Mouse (Mus musculus) small intestine, adult 2 months (tissue): ENCODE data around the gene 1500015O10Rik. TPM values are rescaled to one million over a fixed set of nuclear protein-coding genes. Genes with fewer than 3 reads are reported as not detected.

ENCODE experiments used
- H3K27ac ChIP-seq: fragments of 200-500 bp; 2 replicates; pipeline ENCODE4 v1.5.1; 2012; ENCODE audit warnings: low read depth, low read length, control low read depth, inconsistent platforms; ENCODE audit not compliant: insufficient read depth
- H3K27me3 ChIP-seq: fragments of 200-500 bp; 2 replicates; pipeline ENCODE4 v1.6.1; 2012; ENCODE audit warnings: mild to moderate bottlenecking, moderate library complexity, low read length, inconsistent platforms; ENCODE audit not compliant: control insufficient read depth, insufficient read depth
- H3K36me3 ChIP-seq: fragments of 200-500 bp; 2 replicates; pipeline ENCODE4 v1.6.1; 2012; ENCODE audit warnings: mild to moderate bottlenecking, low read length, control low read depth, inconsistent platforms; ENCODE audit not compliant: control insufficient read depth, insufficient read depth
- H3K4me1 ChIP-seq: fragments of 200-500 bp; 2 replicates; pipeline ENCODE4 v1.6.1; 2012; ENCODE audit warnings: low read length, inconsistent platforms, mixed read lengths; ENCODE audit not compliant: control insufficient read depth, insufficient read depth, insufficient read length
- H3K4me3 ChIP-seq: fragments of 200-500 bp; 2 replicates; pipeline ENCODE4 v1.5.1; 2012; ENCODE audit warnings: low read depth, mild to moderate bottlenecking, control low read depth, inconsistent platforms, low read length, moderate library complexity
- CTCF ChIP-seq: fragments of 200-500 bp; IDR thresholded peaks from 2 replicates; pipeline ENCODE4 v1.5.1; 2012; ENCODE audit warnings: low read depth, mild to moderate bottlenecking, control low read depth, inconsistent platforms, low read length, moderate library complexity, mixed read lengths; ENCODE audit not compliant: insufficient replicate concordance, insufficient read length; ENCODE audit errors: extremely low read depth
- POLR2A ChIP-seq: fragments of 200-500 bp; IDR thresholded peaks from 2 replicates; pipeline ENCODE4 v1.6.1; 2012; ENCODE audit warnings: low read depth, mild to moderate bottlenecking, control low read depth, inconsistent platforms, low read length, moderate library complexity
- WGBS: fragments of 180-500 bp; shearing (Covaris S2); methylation state at CpG from one replicate; pipeline ENCODE4 v1.1.7; 2018; 5-methylcytosine and 5-hydroxymethylcytosine counted together
- polyA plus RNA-seq: library from polyadenylated mRNA; depleted of rRNA; stranded (reverse); fragments of >200 nt; gene quantifications from 2 replicates; pipeline ENCODE4 v1.2.3, GENCODE M21; 2012

Gene 1500015O10Rik
- polyA plus RNA-seq, 1 experiment = not detected

- Histone ChIP-seq H3K27me3 (no peaks in the 10 kb centered on the region), H3K4me1 (peaks cover 5% of the 10 kb centered on the region; the same call in 1 of the 2 replicates), H3K36me3 (peaks cover 13% of the 10 kb centered on the region; the same call in 1 of the 2 replicates), H3K27ac (no peak overlapping the region), H3K4me3 (no peak overlapping the region)
- 96% methylated on average over 3 of the region's 3 CpGs for WGBS
- no peak for TF ChIP-seq POLR2A
- TF ChIP-seq CTCF = no peak
These were observed 42.3 kb downstream of the 1500015O10Rik start for GRCm38 (mm10) chr1:43772694-43773093.

- no peak overlapping the region for H3K4me3 ChIP-seq
- no peak overlapping the region for H3K27ac ChIP-seq
- H3K36me3 ChIP-seq = peaks cover 17% of the 10 kb centered on the region
- H3K4me1 ChIP-seq = peaks cover 5% of the 10 kb centered on the region; the same call in 1 of the 2 replicates
- no peak for TF ChIP-seq CTCF
- TF ChIP-seq POLR2A = no peak
- 94% methylated on average over 4 of the region's 4 CpGs for WGBS
- no peaks in the 10 kb centered on the region for H3K27me3 ChIP-seq
These were observed 43.7 kb downstream of the 1500015O10Rik start for GRCm38 (mm10) chr1:43774126-43774525.

GRCm38 (mm10) chr1:43776106-43776505 lies 45.7 kb downstream of the 1500015O10Rik start:
- H3K4me1 ChIP-seq = no peaks in the 10 kb centered on the region
- WGBS = 89% methylated on average over 3 of the region's 3 CpGs
- no peak overlapping the region for H3K4me3 ChIP-seq
- H3K27me3 ChIP-seq = no peaks in the 10 kb centered on the region
- TF ChIP-seq POLR2A = no peak
- no peak for TF ChIP-seq CTCF
- H3K27ac ChIP-seq = no peak overlapping the region
- H3K36me3 ChIP-seq = peaks cover 18% of the 10 kb centered on the region

GRCm38 (mm10) chr1:43781195-43781594 lies 50.8 kb downstream of the 1500015O10Rik start:
- H3K36me3 ChIP-seq = peaks cover 5% of the 10 kb centered on the region
- WGBS = 74% methylated on average over 2 of the region's 2 CpGs
- H3K27ac ChIP-seq = peak overlapping the region; percentile 35

GRCm38 (mm10) chr1:43781672-43782071 lies 51.3 kb downstream of the 1500015O10Rik start:
- H3K27ac ChIP-seq = peak overlapping the region; percentile 35
- no peak overlapping the region for H3K4me3 ChIP-seq
- H3K27me3 ChIP-seq = no peaks in the 10 kb centered on the region
- no peak for TF ChIP-seq CTCF
- no peak for TF ChIP-seq POLR2A
- peaks cover 5% of the 10 kb centered on the region for H3K36me3 ChIP-seq
- WGBS = 74% methylated on average over 3 of the region's 3 CpGs
- H3K4me1 ChIP-seq = no peaks in the 10 kb centered on the region

More at GRCm38 (mm10) chr1:43781195-43781594, 50.8 kb downstream of the 1500015O10Rik start:
- Histone ChIP-seq H3K4me1 (no peaks in the 10 kb centered on the region), H3K4me3 (no peak overlapping the region), H3K27me3 (no peaks in the 10 kb centered on the region)
- TF ChIP-seq CTCF (no peak), POLR2A (no peak)

GRCm38 (mm10) chr1:43782680-43783079 lies 52.3 kb downstream of the 1500015O10Rik start:
- no peaks in the 10 kb centered on the region for H3K4me1 ChIP-seq
- no peaks in the 10 kb centered on the region for H3K27me3 ChIP-seq
- H3K36me3 ChIP-seq = peaks cover 5% of the 10 kb centered on the region
- WGBS = 92% methylated on average over 3 of the region's 3 CpGs
- TF ChIP-seq CTCF = no peak
- no peak for TF ChIP-seq POLR2A
- no peak overlapping the region for H3K4me3 ChIP-seq
- no peak overlapping the region for H3K27ac ChIP-seq

GRCm38 (mm10) chr1:43783186-43783585 lies 52.8 kb downstream of the 1500015O10Rik start:
- Histone ChIP-seq H3K4me3 (no peak overlapping the region), H3K27ac (no peak overlapping the region), H3K27me3 (no peaks in the 10 kb centered on the region), H3K36me3 (peaks cover 5% of the 10 kb centered on the region), H3K4me1 (no peaks in the 10 kb centered on the region)
- 89% methylated on average over 3 of the region's 3 CpGs for WGBS
- TF ChIP-seq CTCF (no peak), POLR2A (no peak)

GRCm38 (mm10) chr1:43785316-43785715 lies 54.9 kb downstream of the 1500015O10Rik start:
- no peak overlapping the region for H3K27ac ChIP-seq
- 68% methylated on average over 5 of the region's 5 CpGs for WGBS
- no peaks in the 10 kb centered on the region for H3K27me3 ChIP-seq
- no peak overlapping the region for H3K4me3 ChIP-seq
- peaks cover 2% of the 10 kb centered on the region; the same call in 1 of the 2 replicates for H3K4me1 ChIP-seq
- H3K36me3 ChIP-seq = no peaks in the 10 kb centered on the region
- TF ChIP-seq CTCF (no peak), POLR2A (no peak)
